Mouse (Mus musculus) right cerebral cortex, postnatal 4 days (tissue): ENCODE data around the gene Lefty2.
"Not testable (repeated sequence)": the region's sequence is repeated elsewhere in the genome, so short reads cannot be mapped to it uniquely, and the experiment has no call there.

Experiments
- DNase-seq: peaks from one replicate; pipeline ENCODE4 v3.0.0-alpha.2; 2022

Lefty2 gene

DNA sequence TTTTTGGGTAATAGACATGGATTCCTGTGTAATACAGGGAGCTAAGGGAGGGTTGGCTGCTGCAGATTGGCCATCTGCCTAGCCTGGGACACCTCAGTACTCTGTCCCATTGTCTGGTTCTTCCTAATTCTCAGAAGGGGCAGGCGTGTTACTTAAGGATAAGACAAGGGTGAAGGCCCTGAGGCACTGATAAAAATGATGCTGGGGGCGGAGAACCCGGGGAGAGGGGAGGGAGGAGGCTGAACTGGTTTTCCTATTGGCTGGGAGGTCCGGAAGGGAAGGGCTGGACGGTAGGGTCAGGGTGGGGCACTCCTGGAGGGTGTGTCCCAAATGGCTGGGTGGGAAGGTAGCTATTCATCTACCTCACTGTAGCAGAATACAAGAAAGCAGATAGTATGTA is 10.0 kb downstream of the Lefty2 start:
- DNase-seq: no peak

DNA sequence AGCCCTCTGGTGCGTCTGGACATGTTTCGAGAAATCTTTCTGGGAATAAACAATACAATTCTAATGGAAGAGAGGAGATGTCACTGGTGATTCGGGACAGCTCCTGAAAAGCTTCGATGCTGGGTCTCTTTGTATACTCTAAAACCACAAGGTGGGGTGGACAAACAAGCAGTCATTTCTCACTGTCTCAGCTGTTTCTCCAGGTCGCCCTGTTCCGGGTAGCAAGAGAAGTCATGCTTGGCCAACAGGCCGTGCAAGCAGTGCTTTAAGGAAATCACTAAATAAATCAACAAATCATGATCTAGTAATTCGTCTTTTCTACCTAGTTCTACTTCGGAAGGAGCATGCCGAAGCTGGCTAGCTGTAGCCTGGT is 10.7 kb downstream of the Lefty2 start:
- DNase-seq: no peak

DNA sequence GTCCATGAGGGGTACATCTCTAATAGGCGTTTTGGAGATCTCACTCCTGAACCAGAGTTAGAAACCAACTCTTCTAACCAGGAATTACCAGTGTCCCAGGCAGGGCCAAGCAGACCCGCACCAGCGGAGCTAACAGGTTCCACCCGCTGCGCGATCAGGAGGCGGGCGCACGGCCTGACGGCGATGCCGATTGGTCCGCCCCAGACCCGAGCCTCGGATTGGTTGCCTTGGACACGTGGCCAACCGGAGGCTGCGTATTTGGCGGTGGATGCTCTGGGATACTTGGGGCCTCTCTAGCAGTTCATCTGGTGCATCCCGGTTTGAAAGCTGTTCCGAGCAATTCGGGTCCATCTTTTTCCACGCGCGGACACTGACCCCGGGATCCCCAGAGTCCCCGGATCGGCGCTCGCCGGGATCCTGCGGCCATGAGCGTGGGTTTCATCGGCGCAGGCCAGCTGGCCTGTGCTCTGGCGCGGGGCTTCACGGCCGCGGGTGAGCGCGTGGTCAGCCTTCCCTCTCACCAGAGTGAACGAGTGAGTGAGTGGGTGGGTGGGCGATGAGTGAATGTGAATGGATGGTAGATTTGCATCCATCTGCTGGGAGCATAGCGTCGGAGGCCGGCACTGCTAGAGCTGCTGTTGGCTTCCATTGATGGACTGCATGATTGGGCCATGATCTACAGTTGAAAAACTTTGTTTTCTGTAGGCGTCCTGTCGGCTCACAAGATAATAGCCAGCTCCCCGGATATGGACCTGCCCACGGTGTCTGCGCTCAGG is 11.3 kb downstream of the Lefty2 start, which contains the start of gene Pycr2:
Gene Pycr2, plus strand, starts transcription at position 255 of the 776 bp plus-strand sequence.
- peak; percentile 93 for DNase-seq

DNA sequence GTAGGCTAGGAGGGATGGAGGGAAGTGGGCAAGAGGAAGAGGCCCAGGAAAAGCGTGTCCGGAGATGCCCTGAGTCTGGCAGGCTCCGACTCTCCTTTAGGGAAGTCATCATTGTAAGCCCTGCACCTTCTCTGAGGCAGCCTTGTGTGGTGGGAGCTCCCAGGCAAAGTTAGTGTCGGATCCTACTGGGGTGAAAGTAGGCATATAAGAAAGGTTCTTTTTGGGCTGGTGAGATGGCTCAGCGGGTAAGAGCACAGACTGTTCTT is 11.8 kb downstream of the Lefty2 start:
- no peak for DNase-seq

DNA sequence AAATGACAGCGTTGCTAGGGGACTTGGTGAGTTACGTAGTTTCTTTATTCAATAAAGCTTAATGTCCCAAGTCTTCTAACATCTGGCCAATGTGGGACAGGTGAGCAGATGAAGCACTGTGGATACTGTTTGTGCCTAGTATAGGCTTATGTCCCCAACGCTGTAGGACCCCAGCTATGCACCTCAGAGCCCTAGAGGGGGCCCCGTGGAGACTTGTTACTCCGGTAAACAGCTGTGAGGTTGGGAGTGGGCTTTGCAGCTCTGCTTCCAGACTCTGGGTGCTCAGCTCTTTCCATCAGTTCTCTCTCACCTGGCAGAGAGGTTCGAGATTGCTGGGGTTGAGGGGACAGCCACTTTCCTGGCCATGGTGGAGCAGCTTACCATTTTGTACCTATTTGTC is 12.4 kb downstream of the Lefty2 start:
- DNase-seq: no peak

DNA sequence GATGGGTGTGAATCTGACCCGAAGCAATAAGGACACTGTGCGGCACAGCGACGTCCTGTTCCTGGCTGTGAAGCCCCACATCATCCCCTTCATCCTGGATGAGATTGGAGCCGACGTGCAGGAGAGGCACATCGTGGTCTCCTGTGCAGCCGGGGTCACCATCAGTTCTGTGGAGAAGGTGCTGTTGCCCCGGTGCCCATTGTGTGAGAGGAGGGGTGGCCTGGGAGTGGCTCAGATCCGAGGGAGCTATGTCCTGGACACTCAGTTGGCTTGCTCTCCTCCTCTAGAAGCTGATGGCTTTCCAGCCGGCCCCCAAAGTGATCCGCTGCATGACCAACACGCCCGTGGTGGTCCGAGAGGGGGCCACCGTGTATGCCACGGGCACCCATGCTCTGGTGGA is 13.0 kb downstream of the Lefty2 start:
- DNase-seq: no peak

DNA sequence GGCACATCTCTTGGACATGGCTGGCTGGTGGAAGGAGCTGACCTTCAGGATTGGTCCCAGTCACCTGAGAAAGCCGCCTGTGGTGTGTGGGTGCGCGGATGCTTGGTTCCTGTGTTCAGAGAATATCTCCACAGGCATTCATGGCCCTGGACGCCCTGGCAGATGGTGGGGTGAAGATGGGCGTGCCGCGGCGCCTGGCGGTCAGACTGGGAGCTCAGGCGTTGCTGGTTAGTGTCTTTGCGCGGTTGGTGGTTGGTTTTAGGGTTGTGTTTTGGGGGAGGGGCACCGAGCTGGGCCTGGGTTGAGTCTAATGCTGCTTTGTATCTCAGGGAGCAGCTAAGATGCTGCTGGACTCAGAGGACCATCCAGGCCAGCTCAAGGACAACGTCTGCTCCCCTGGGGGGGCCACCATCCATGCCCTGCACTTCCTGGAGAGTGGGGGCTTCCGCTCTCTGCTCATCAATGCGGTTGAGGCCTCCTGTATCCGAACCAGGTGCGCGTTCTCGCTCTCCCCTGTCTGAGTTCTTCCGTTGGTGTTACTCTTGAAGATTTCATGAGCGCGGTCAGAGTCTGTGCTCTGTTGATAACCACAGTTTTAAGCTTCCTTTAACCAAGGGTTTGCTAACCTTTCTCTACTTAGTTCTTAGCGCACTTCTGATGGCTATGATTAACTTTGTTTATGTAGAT is 13.7 kb downstream of the Lefty2 start:
- DNase-seq: no peak

DNA sequence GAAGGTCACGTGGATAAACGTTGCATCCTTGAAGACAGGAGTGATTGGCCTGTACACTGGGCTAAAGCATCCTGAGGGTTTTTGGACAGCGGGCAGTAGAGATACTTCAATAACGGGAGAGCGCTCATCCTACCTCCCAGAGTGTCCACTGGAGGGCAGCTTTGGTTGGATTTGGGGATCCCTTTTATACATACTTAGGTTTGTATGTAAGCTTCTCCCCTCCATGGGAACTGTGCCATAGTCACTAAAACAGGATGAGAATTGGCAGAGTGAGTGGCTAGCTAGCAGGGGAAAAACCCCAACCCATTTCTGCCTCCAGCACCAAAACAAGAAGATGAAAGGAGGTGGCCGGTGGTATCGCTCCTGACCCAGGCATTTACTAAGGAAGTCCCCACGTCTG is 18.2 kb downstream of the Lefty2 start:
- DNase-seq: no peak

DNA sequence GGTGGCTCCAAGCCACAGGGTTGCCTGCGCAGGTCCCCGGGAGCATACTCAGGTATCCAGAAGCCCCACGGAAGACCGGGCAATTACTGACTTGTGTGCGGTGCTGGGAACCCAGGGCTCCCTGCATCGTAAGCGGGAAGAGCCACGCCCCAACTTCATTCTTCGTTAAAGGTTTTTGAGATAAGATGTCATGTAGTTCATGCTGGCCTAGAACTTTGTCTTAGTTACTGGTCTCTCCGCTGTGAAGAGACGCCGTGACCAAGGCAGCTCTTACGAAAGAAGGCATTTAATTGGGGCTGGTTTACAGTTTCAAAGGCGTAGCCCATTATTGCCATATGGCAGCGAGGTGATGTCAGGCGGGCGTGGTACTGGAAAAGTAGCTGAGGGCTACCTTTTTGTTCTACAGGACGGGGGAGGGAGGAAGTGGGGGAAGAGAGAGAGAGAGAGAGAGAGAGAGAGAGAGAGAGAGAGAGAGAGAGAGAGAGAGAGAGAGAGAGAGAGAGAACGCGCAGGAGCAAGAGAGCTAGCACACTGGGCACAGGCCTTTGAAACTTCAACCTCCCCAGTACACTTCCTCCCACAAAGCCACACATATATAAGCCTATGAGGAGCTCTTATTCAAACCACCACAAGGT is 18.9 kb downstream of the Lefty2 start:
- no peak for DNase-seq

DNA sequence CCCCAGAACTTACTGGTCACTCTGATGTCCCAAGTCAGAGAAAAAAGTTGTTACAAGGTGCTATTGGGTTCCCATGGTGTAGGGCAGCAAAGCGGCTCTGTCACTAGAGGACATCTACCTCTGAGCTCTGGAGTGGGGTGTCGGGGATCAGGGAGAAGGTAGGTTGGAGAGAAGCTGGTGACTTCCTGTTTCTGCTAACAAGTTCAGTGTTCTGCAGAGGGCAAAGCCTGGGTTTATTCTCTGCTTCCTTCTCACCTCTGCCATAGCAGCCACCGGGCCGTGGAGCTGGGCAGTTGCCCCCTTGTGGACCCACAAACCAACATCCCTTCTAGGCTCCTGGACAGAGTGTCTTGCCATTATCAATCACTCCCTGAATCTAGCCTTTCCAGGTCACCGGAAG is 19.9 kb downstream of the Lefty2 start:
- DNase-seq: no peak

DNA sequence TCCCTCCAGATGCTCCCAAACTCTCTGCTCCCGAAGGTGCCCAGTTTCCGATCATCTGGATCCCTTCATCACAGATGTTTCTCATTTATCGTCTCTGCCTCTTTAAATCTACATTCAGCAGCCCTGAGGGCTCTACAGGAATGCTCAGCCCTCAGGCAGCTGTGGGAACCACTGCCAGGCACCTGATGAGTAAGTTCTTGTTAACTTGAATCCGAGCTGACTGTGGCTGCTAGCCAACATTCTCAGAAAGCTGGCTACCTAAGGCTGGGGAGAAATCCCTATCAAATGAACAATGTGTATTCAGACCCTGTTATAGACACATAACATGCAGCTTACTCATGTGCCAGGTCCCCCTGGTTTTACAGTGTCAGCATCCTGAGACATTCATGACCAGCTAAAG is 20.9 kb downstream of the Lefty2 start:
- DNase-seq: no peak

DNA sequence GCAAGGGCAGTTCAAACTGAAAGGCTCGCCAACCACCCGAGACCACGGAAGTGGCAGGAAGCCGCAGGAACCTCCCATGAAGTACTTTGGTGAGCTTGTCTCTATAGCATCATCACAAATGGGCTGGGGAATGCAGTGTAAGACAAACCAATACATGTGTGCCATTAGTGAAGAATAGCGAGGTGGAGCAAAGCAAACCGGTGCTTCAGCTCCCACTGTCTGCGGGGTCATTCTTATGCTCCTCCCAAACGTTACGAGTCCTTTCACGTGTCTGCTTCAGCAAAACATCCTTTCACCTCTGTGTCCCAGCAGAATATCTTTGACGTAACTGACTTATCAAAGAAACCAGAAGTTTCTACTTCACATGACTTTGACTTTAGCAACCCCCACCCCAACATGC is 23.5 kb downstream of the Lefty2 start:
- no peak for DNase-seq

DNA sequence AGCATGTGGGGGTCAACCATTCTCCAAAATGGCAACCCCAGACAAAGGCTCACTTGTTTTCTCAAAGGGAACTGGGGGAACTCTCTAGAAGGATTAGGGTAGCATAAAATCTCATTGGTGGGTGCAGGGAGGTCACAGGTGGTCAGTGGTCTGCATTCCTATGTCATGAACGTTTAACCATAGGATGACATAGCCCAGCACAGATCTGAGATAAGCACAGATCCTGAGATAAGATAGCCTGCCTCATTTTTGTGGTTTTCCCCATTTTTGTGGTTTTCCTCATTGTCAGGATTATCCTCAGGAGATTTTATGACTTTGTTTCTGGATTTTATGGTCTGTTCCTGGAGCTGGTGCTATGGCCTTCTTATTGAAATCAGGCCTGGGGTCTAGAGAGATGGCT is 24.1 kb downstream of the Lefty2 start:
- no peak for DNase-seq

DNA sequence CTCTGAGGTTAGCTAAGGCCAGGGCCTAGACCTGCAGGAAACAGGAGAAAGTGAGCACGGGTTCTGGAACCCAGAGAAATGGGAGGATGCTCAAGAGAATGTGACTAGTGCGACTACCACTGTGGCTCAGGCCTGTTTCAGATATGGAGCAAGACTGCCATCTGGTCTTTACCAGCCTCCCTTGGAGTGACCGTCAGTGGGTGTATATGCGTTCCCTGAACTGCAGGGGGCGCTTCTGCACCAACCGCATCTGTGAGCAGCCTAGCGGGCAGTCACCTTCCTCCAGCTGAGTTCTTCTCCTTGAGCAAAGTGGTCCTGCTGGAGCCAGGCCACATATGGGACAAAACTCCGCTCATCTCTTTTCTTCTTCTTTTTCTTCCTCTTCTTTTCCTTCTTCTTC is 26.8 kb downstream of the Lefty2 start:
- DNase-seq: no peak

DNA sequence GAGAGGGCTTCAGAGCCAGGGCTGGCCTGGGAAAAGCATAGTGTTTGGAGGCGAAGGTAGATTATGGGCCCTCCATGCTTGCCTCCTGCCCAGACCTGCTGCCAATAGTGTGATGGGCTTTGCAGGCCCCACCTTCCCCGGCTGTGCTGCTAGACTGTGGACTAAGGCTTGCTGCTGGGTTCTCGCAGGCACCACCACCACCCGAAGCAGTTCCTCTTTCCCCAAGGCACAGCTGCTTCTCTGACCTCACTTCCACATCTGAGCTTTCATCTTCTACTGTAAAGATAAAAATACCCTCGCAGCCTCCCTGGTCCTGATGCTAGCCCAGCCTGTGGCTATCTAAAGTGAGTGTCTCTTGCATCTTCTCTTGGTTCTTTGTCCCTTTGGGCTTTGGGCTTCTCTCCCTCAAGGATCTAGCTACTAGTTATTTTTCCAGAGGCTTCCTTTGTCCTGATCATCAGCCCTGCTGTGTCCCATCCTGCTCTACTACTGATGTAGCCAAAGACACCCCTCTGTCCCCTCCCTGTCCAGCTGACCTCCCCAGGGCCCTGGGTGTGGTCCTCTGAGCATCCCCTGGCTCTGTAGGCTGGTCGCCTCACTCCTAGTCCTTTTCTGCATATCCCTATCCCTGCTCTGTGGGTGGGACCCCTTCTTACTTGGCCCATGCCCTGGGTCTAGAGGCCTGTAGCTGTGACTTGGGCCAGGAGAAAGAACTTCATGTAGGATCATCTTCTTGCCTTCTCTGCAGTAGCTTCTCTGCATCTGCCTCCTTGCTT is 29.6 kb downstream of the Lefty2 start:
- DNase-seq: no peak

DNA sequence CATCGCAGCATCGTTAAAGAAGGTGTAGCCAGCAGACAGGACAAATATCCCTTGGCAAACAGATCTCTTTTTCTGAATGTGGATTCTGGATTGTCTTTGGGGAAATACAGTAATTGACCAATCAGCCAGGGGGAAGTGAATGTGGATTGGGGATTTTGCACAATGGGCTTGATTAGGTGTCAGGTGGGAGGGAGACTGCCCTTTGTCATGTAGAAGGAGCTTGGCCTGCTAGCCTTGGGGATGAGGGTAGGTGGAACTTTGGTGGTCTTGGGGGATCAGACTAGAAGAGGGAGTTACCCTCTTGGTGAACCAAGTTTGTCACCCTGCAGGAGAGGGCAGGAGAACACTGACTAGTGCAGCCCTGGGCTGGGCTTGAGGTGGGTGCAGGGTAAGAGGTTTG is 31.8 kb downstream of the Lefty2 start:
- no peak for DNase-seq

DNA sequence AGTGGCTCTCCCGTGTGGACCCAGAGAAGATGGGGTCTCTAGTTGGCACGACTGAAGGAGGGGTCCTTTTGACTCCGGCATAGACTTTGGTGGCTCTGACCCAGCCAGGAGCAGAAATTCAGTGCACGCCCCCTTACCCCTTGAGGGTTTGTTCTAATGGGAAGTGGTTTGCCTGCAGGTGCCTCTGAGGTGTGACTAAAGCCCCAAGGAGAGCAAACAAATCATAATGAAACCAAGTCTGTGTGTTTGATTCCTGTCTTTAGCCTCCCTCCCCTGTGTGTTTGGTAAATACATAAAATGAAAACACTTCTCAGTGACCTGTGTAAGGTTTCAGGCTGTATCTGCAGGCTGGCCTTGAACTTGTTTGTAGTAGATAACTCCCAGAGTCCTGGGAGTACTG is 33.4 kb downstream of the Lefty2 start:
- no peak for DNase-seq

DNA sequence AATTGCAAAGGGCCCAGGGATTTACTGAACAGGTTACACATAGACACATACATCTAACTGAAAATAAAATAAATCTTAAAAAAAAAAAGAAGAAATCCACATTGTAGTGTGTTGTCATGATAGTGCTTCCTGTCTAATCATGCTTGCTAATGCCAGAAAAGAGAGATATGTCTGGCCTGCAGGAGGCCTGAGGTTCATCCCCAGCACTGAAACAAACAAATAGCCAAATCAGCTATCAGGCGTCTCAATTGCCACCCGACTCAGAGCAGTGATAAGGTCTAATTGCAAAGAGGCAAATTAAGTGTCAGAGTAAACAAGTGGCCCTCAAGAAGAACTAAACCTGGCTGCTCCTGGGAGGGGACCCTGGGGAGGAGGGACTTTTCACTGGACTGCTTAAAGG is 36.7 kb downstream of the Lefty2 start:
- DNase-seq: no peak

DNA sequence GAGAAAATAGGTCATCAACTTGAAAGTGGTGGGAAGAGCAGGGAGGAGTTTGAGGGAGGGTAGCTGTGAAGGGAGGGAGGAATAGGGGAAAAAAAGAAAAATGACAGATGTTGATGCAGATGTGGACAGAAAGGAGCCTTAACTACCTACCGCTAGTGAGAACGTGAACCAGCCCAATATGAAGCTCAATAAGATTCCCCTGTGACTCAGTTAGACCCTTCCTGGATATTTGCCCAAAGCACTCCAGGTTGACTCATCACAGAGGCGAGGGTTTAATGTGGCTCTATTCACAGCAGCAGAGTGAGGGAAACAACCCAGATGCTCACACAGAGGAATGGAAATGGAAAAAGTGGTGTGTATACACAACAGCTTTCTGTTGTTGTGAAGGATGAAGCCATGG is 38.2 kb downstream of the Lefty2 start:
- DNase-seq: no peak

DNA sequence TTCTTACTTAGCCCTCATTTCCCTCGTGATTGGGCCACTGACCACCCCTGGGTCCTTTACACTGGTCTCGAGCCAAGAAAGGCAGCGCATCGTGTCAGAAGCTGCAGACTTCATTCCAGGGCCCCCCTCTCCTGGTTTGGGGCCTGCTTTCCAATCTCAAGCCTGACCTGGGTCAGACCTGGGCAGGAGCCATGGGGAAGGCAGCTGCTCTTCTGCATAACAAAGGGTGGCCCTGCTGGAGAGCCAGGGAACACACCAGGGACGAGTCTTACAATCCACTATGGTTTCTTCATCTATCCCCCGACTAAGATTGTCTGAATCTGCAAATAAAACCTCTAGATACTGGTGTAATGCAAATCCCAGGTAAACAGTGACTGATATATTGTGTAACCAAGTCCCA is 40.8 kb downstream of the Lefty2 start:
- DNase-seq: no peak

DNA sequence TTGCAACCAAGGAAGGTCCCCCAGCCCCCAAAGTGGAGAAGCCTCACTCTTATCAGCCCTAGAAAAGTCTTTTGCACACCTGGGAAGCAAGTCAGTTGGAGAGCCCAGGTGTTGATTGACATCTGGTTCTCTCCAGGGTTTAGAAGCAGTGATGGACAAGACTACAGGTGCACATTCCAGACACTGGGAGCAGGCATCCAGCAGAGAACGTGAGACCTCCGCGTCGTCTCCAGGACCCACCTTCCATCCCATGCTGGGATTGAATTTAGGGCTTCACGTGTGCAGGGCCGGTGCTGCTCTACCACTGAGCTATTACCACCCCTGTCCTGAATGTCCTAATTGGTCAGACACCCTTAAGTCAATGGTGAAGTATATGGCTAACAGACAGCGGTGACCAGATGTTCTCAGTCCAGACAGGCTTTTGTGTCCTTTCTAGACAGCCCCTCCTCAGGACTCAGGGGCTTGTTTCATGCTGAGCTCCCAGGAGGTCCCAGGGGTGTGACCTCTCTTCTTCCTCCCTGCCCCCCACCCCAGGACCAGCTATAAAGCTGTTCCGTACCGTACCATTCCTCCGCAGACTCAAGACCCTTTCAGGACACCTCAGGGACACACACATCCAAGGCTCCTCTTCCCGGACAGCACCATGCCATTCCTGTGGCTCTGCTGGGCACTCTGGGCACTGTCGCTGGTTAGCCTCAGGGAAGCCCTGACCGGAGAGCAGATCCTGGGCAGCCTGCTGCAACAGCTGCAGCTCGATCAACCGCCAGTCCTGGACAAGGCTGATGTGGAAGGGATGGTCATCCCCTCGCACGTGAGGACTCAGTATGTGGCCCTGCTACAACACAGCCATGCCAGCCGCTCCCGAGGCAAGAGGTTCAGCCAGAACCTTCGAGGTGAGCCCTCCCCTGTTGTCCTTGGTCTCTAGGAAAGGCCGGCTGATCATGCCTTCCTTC is 41.8 kb downstream of the Lefty2 start, which contains the start of gene Lefty1:
Gene Lefty1, plus strand, starts transcription at position 556 of the 953 bp plus-strand sequence.
- DNase-seq: no peak

DNA sequence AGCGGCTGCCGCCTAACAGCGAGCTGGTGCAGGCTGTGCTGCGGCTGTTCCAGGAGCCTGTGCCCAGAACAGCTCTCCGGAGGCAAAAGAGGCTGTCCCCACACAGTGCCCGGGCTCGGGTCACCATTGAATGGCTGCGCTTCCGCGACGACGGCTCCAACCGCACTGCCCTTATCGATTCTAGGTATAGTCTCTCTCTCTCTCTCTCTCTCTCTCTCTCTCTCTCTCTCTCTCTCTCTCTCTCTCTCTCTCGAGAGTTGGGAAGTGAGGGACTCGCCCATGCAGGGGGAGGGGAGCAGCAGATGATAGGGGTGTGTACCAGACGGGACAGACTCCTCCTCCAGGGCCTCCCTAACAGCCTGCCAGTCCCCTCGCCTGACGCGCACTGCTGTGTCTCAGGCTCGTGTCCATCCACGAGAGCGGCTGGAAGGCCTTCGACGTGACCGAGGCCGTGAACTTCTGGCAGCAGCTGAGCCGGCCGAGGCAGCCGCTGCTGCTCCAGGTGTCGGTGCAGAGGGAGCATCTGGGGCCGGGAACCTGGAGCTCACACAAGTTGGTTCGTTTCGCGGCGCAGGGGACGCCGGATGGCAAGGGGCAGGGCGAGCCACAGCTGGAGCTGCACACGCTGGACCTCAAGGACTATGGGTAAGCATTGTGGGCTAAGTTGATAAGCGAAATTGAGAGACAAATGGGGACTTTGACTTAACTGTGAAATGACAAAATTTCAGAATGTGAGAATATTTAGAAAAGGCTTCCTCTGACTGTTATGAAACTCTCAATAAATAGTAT is 43.9 kb downstream of the Lefty2 start:
- not testable (repeated sequence) for DNase-seq
